Mouse (Mus musculus): ENCODE results near the gene Cybb.
A peak's percentile ranks its signal among the peaks of the same experiment; 100 is the strongest.
"Not testable (repeated sequence)": the region's sequence is repeated elsewhere in the genome, so short reads cannot be mapped to it uniquely, and the experiment has no call there.

The Cybb gene

DNA sequence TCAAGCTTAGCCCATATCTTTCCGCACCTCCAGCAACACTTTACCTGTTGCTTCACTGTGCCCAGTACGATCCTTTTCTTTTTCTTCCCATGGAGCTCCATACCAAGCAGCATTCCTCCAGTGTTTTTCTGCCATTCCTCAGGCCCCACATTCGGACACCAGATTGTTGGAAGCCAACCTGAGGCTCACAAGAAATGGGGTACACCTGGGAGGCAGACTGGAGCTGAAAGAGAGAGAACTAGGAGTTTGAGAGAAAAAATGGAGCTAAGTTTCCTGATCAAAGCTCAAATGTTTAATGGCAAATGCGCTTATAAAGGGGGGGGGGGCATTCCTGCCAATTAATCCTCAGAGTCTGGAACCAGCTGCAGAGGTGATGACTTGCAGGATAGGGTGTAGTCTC, at the start of gene Cybb:
Cybb (minus strand) TSS at position 101 of the 400 bp plus-strand sequence.
- DNase-seq (ENCODE audit: low read depth in 1 of 2, low spot score in 2 of 2), result no peak

DNA sequence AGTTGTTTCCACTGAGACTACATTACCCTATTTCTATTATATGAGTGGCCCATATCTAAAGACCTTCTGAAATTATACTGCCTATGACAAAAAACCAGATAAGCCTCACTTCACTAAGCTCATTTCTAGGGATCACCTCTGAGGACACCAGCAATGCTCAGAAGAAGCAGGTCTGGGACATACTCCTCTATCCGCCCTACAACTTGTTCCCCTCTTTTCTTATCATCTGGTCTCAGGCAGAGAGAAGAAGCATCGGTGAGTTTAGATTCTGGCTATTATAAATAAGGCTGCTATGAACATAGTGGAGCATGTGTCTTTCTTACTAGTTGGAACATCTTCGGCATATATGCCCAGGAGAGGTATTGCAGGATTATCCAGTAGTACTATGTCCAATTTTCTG, 49.3 kb upstream of the Cybb start:
- no peak for DNase-seq (ENCODE audit: low read depth in 1 of 2, low spot score in 2 of 2)

DNA sequence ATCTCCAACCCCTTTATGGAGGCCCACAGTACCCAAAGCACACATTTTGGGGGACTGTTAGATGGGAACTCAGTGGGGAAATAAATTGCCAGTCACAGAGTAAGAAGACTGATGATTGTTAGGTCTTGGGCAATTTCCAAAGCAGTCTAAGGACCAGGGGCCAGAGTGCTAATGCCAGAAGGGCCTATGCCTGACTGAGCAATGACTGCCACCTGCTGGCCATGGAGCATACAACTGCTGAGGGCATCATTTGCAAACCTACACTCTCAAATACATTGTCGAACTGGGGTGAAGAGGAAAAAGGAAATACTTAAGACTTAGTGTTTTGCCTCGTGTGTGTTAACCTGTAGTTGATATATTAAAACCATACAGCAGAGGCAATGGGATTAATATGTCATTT, 32.4 kb upstream of the Cybb start:
- peak in 1 of 2 experiments; percentile 3 for DNase-seq (ENCODE audit: low read depth in 1 of 2, low spot score in 2 of 2)

DNA sequence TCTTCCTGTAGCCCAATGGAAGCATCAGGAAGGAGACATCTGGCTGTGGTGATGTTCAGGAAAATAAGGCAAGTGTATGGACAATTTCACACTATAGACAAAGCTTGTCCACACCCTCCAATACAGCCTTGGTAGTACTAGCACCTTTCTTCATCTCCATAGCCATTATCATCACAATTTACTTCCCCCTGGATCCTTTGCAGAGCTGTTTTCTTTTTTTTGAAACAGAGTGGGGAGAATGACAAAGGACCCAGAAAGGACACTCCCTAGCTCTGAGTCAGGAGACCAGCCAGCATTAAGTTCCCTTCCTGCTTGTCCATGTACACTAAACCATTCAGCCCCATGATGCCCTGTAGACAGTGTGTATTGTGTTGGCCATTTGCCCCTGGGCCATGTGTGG, 30.0 kb upstream of the Cybb start:
- not testable (repeated sequence) for DNase-seq (ENCODE audit: low read depth in 1 of 2, low spot score in 2 of 2)

DNA sequence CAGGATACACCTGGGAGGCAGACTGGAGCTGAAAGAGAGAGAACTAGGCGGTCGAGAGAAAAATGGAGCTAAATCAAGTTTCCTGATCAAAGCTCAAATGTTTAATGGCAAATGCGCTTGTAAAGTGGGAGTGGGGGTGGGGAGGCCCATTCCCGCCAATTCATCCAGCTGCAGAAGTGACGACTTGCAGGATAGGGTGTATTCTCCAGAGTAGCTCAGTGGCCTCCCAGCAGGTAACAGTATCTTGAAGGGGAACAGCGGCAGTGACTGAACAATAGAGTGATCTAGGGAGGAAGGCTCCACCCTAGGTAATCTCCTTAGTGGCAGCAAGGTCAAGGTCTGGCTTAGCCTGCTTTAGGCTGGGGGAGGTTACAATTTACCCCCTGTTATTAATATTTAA, 12.5 kb downstream of the Cybb start:
- not testable (repeated sequence) for DNase-seq (ENCODE audit: low read depth in 1 of 2, low spot score in 2 of 2)

DNA sequence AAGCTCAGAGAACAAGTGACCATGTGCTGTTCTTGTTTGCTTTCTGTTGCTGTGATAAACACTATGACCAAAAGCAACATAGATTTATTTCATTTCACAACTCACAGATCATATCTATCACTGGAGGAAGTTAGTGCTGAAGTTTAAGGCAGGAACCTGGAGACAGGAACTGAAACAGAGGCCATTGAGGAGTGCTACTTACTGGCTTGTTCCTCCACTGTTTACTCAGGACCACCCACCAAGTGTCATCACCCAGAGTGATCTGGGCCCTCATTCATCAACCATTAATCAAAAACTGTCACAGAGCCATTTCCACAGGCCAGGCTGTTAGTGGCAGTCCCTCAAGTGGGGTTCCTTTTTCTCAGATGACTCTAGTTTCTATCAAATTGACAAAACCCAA, 13.1 kb downstream of the Cybb start:
- no peak for DNase-seq (ENCODE audit: low read depth in 1 of 2, low spot score in 2 of 2)

DNA sequence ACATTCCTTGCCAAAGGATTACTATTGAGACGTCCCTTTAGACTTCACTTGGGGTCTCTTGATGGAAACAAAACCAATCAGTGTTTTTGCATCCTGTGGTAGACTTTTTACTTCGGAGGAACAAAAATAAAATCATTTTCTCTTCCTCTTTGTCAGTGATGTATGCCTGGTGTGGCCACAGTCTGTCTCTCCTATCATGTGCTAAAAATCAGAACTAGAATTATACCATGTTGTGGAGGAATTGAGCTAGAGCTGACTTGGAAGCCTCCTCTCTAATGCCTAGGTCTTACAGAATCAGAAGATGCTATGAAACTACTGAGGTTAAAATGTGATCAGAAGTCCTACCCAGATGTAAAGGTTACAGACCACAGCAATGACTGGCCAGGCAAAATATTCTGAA, 13.8 kb downstream of the Cybb start:
- DNase-seq (ENCODE audit: low read depth in 1 of 2, low spot score in 2 of 2), result no peak

DNA sequence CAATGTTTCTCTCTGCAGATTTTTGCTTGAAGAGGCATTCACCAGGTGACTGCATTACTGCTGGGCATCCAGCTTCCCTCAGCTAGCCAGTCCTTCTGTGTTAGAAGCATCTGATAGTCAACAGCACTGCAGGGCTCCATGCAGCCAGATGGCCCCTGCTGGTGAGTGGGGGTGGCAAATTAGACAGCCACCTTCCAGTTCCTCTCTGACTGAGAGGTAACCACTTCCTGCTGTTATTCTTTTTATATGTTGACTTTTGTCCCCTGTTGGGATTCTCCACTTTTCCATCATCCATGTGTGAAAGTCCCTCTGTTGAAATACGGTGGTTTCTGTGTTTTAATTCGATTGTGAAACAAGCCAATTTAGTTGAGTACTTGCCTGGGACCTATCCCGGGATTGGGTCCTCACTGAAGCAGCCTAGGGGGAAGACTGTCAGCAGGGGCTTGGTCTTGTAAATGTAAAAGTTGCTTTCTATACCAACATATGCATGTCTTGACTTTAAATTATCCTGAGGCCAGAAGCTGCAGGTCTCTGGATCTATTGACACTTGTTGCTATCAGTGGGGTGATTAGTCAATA, 16.7 kb downstream of the Cybb start:
- peak in 1 of 2 experiments; percentile 34 for DNase-seq (ENCODE audit: low read depth in 1 of 2, low spot score in 2 of 2)

DNA sequence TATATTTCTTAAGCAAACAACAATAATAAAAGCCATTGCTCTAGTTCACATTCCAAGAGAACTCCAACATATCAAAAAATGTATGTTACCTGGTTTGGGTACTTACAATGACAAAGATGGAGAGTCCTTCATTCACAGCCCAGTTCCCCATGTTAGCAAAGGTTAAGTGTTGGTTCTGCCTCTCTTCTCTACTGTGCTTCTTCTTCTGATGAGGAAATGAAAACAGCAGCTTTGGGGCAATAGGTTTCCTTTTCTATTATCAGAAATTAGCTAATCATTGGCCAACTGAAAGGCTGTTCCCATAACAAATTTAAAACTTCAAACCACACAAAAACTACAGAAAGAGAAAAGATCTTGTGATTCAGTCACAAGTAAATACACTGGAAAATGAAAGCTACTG, 18.5 kb downstream of the Cybb start:
- no peak for DNase-seq (ENCODE audit: low read depth in 1 of 2, low spot score in 2 of 2)

DNA sequence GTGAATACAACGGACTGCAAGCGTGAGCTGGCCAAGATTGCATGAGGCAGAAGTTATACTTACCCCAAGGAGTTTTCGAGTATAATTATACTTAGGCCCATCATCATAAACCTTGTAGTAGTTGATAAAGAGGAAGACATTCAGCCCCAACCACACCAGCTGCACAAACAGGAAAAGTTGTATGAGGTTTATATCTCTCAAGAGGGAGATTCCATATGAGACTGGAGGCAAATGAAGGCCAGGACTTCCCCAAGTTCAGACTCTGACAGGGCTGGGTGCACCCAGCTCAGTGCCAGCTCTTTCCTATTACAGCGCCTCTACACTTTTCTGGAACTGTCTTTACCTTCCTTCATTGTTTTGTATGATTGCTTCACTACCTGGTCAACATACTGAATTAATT, 20.6 kb downstream of the Cybb start:
- no peak for DNase-seq (ENCODE audit: low read depth in 1 of 2, low spot score in 2 of 2)

DNA sequence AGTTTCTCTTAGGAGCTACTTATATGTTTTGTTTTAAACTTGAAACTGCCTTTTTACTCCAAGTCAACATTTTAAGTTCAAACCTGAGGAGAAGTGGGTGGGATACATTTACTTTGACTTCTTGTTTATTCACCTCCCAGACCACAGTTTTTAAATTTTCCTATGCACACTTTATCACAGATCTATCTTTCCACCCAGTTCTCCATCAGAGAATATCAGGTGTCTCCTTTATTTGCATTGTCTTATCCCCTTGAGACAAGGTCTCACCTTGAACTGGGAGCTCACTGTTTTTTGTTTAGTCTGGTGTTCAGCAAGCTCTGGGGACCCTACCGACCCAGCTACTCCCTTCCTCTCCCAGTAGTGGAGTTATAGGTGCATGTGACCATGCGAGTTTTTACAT, 21.7 kb downstream of the Cybb start:
- no peak for DNase-seq (ENCODE audit: low read depth in 1 of 2, low spot score in 2 of 2)

DNA sequence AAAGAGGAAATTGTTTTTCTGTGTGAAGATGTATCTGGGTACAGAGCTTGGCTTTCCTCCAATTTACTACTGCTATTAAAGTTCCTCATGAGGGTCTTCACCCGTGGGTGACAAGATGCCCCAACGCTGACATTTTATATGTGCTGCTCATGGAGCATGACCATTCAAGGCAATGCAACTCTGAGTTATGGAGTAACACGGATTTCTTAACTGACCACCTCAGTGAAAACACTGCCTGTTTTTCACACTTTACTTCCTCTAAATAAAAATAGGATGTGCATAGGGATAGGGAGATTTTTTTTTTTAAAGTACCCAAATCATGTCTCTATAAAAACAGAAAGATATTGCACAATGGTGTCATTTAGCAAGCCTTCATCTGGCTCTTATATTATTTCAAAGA, 24.9 kb downstream of the Cybb start:
- DNase-seq (ENCODE audit: low read depth in 1 of 2, low spot score in 2 of 2), result no peak

DNA sequence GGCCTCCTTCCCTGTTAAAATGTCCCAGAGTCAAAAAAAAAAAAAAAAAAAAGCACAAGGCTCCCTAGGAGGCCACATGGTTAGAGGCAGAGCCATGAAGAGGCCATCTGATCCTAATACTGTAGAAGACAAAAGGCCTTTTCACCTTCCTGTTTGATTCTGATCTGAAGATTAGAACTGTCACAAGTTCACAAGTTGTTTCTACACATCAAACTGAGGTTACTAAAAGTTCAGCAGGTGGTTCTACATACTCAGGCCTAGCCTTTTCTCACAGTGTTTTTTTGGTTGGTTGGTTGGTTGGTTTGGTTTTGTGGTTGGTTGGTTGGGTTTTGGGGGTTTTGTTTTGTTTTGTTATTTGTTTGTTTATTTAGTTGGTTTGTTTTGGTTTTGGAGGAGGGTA, 26.2 kb downstream of the Cybb start:
- DNase-seq (ENCODE audit: low read depth in 1 of 2, low spot score in 2 of 2), result no peak

DNA sequence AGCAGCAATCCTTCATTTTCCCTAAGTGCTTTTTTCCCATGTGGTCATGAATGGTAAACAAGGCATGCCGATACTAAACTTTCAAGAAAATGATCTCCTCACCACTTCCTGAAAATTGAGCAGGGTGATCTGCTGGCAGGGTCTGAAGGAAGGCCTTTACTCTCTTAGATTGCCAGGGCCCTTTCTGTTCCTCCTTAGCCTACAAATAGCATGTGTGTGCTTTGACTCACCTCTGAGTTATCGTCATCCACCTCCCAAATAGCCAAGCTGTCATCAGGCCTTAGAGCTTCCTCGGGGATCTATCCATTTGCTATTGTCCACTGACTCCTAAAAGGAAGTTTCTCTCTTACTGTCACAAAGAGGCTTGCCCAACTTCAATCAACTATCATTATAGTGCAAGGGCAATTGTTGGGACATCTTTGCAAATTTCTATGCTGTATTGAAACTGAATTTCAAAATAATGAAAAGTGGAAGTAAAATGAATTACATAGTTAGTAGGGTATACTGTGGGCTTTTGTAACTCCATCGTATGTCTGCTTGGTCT, 27.1 kb downstream of the Cybb start:
- DNase-seq (ENCODE audit: low read depth in 1 of 2, low spot score in 2 of 2), result no peak

DNA sequence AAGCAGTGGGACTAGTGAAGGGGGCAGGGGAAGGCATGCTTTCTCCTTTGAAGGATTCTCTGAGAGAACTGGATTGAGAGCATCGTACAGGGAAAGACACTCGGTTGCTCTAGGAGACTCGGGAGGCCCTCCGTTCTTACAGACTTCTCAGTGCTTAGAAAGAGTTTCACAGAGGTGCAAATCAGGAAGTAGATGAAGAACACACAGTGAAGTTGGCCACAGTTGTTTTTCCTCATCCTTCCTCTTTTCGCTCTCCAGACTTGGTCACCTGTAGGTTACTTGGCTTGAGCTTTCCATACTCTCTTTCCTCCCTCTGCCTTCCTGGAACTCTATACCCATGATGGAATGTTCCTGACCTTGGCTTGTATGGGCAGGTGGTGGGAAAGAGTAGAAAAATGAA, 35.2 kb downstream of the Cybb start:
- no peak for DNase-seq (ENCODE audit: low read depth in 1 of 2, low spot score in 2 of 2)

DNA sequence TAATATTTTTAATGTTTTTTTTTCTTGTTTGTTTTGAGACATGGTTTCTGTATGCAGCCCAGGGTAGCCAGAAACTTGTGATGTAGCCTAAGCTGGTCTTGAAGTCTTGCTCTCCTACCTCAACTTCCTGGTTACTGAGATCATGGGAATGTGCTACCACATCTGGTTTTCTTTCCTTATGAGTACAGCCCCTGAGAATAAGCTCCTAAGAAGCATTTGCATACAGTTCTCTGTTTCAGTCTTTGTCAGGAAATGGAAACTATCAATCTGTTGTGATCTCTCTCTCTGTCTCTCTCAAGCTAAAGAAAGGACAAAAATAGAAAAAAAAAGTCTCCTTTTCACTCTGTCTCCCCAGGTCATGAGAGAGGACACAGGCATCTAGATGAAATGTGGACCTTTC, 40.3 kb downstream of the Cybb start:
- DNase-seq (ENCODE audit: low read depth in 1 of 2, low spot score in 2 of 2), result no peak

DNA sequence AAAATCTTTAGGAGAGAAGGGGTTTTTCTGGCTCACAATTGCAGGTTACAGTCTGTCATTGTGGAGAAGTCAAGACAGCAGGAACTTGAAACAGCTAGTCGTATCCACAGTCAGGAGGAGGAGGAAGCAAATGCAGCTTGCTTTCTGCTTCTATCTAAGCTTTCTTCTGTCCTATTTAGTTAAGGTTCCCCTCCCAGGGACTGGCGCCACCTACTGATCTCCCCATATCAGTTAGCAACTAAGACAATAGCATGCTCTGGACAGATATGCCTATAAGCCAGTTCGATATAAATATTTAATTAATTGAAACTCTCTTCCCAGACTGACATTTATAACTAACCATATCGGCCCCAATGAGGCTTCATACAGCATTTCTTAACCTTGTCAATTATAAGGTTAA, 46.5 kb downstream of the Cybb start:
- DNase-seq (ENCODE audit: low read depth in 1 of 2, low spot score in 2 of 2), result no peak

DNA sequence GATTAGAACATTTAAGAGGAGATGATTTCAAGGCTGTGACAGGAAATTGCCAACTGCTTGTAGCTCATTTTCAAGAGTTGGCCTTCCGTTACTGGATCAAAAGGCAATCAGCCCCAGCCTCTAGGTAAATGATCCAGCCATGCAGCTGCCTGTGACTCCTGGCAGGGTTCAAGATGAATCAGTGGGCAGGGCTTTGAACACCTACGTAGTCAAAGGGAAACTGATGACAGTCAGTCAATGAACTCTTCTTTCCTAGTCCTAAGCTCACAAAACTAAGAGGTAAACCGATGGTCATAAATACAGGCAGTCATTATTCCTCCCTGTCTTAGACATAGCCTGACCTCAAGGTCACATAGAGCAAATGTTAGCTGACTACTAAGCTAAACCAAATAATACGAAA, 47.0 kb downstream of the Cybb start:
- DNase-seq (ENCODE audit: low read depth in 1 of 2, low spot score in 2 of 2), result no peak

DNA sequence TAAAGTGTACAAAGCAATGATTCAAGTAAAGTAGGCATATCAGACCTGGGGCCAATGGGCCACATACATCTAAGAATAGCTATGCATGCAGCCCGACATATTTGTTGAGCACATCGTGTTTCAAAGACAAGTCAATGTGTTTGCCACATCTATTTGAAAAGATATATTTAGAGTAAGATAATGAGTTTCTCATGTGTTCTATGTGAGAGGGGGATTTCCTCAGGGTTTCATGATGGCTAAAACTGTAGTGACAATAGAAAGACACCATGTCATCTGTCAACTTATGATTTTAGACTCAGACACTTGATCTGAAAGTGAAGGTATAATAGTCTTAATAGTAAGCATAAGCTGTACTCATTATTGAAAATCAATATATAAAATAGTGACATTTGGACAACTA, 48.3 kb downstream of the Cybb start:
- DNase-seq (ENCODE audit: low read depth in 1 of 2, low spot score in 2 of 2), result no peak

DNA sequence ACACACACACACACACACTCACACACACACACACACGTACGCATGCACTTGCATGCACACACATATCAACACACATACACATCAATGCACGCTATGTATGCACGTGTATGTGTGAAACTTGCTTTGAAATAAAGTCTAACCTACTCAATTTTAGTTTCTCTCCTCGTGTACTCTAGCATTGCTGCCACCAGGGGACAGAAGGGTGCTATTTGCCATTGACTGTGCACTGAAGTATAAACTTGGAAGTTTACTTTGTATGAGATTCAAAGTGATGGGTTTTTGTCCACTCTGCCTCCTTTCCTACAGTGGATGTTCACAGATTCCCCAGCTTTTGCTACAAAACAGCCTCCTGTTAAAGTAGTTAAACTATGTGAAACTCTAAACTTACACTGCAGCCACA, 73.7 kb downstream of the Cybb start:
- no peak for DNase-seq (ENCODE audit: low read depth in 1 of 2, low spot score in 2 of 2)
